Mouse (Mus musculus): ENCODE measurements around the gene Phldb2. TPM values are rescaled to one million over a fixed set of nuclear protein-coding genes. Genes with fewer than 3 reads are reported as not detected.

Phldb2 gene
- total RNA-seq, 4 experiments from 2014 or later: 29.4 to 56.4 (median 41.4) TPM

GRCm38 (mm10) chr16:45724061-45724741 is 229.2 kb downstream of the Phldb2 start, which contains the start of gene Tagln3:
TSS of gene Tagln3 (minus strand) at chr16:45724608.
- DNase-seq: no peak

- DNase-seq: no peak
These were observed 230.1 kb downstream of the Phldb2 start for GRCm38 (mm10) chr16:45723172-45723901.

DNA sequence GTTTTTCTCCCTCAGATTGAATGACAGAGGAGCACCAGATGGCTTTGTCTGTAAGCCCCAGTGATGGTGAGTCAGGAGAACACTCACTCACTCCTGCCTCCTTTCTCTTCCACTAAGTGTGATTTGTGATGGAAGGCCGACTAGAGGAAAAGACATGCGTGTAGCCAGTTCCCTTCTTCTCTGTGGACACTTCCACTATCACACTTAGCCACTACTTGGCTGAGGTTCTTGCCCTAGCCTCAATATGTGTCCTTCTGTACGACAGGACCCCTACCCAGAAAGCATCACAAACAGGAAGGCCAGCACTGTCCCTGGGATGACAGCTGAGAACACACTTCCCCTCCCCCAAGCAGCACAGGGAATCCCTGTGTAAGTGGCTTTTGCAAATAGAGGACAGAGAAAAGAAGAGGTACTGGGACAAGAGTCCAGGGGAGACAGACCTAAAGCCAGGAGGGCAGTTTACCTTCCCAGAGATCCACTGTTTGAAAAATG is 230.9 kb downstream of the Phldb2 start:
- no peak for DNase-seq

GRCm38 (mm10) chr16:45720022-45720630 is 233.3 kb downstream of the Phldb2 start:
- no peak for DNase-seq

GRCm38 (mm10) chr16:45718296-45718695 is 235.1 kb downstream of the Phldb2 start:
- DNase-seq: no peak

- no peak for DNase-seq
These were observed 238.8 kb downstream of the Phldb2 start for GRCm38 (mm10) chr16:45714489-45715150.

GRCm38 (mm10) chr16:45713878-45714277 is 239.5 kb downstream of the Phldb2 start:
- DNase-seq: no peak

- no peak for DNase-seq
These were observed 240.1 kb downstream of the Phldb2 start for GRCm38 (mm10) chr16:45713261-45713660.

DNA sequence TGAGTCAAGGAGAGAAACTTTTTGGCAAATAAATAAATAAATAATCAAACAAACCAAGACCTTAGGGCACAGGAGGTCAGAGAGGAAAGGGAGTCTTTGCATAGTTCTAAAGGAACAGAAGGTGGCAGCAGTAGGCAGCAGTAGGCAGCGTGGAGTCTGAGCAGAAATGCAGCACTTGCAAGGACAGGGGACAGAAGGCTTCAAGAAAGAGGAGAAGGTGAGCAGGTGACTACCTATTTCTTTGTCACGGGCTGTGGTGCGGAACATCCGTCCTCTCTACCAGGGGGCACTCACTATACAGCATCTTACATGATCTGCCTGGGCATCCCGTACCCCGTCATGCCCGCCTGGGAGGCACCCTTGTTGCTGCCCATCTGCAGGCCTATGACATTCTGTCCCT is 242.1 kb downstream of the Phldb2 start:
- no peak for DNase-seq

DNA sequence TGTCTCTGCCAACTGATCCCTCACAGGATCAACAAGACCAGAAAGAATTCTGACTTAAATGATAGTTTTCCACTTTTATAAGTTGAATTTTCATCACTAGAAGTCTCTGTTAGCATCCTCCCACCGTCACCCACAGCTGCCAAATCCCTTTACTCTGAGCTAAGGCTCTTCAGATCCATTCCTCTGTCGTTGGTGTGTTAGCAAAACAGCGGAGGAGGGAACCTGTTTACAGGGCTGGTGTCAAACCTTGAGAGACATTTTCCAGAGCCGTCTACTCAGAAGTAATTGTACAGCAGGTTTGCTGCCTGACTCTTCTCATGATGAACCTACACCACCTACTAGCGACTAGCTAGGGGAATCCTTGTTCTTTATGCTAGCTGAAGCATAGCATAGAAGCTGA is 254.1 kb downstream of the Phldb2 start:
- DNase-seq: no peak

DNA sequence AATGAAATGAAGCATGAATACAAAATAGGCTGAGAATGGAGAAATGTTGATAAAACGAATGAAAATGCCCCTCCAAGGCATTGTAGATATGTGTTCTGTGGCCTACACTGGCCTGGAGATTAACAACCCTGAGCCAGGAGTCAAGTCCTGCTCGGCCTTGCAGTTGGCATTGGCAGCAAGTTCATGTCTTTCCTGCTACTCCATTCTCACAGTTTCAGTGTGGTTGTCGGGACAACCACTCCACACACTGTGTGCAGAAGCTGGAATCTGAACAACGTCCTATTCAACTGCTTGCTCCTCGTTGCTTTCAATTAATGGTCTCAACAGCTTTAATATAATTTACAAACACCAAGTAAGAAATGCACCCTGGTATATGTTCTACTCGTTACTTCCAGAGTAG is 255.4 kb downstream of the Phldb2 start:
- peak; percentile 10 for DNase-seq

Other genes starting within 250 kb of the Phldb2 start
- gene Tagln3, start 229.0 kb downstream of the Phldb2 start, total RNA-seq (2022): 1 to 10 TPM; 3.1 to 6.7 (median 4.3) TPM
- gene Abhd10, start 210.6 kb downstream of the Phldb2 start, total RNA-seq (2022): 10 to 100 TPM; 25.4 to 38.1 (median 27.0) TPM
- 1 to 10 TPM in 1 of 4 experiments, under 1 TPM in 3; 0.59 to 2.6 (median 0.85) TPM for gene Plcxd2, start 56.6 kb upstream of the Phldb2 start, total RNA-seq (2022)
- gene Cd96, start 166.7 kb upstream of the Phldb2 start, total RNA-seq (2022): under 1 TPM in 2 of 4 experiments, not detected in 2; 0.21 to 0.30 TPM
- gene Gm4737, start 201.5 kb upstream of the Phldb2 start, total RNA-seq (2022): 10 to 100 TPM; 26.7 to 32.2 (median 27.6) TPM